Mouse (Mus musculus): Measurements from ENCODE around the gene Nedd9.

DNA sequence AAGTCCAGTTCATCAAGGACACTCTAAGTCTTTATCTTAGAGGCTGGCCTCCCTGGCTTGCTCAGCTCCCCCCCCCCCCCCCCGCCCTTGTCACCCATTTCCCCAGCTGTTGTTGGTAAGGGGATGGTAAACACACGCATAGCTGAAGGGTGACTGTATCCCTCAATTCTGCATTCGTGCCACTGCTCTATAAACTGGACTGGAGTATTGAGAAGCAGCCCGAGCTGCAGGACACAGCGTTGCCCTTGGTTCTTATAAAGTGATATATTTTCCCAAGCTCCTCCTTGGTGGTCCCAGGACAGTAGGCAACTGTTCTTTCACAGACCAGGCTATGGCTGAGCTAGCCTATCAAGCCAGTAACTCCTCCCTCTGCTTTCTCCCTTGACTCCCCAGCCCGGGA, 85.4 kb downstream of the Nedd9 start:
- TF ChIP-seq CTCF (IDR thresholded peaks at IDR 0.05; ENCODE audit: insufficient read depth, low read depth, low read length) (no peak), POLR2A (IDR thresholded peaks at IDR 0.05; ENCODE audit: insufficient read depth, low read depth, low read length) (no peak)

Data from olfactory bulb, adult 2 months (tissue).